Mouse (Mus musculus): ENCODE results near the gene Ccdc82.

Gene Ccdc82

DNA sequence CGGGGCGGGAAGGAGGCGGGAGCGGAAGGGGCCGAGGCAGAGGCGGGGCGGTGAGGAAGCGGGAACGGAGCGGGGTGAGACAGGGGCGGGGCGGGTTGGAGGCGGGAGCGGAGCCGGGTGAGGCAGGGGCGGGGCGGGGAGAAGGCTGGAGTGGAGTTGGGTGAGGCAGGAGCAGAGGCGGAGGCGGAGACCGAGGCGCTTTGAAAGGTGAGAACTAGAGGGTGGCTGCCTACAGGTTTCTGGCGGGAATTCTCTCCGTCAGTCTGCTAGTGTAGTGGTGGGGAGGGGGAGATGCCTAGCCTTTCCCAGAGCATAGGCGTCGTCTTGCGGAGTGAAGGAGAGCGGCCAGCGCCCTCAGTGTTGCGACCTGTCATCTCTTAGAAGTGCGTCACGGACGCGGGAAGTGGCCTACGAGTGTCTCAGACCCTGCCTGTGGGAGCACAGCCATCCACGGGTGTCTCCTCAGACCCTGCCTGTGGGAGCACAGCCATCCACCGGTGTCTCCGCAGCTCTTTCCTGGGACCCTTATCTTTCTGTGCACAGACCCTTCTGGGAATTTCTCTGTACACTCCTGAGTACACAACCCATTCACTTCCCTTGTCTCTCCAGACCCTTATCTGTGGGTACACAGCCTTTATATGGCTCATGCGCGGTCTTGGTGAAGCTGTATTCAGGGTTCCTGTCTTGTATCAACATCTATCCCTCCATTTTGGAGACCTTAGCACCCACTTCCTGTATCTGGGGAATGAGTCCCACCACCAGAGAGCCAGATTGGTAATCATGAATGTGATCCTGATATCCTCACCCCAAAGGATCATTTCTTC is at the start of gene Ccdc82:
Ccdc82 (plus strand) TSS at position 141 of the 824 bp plus-strand sequence.
- in situ Hi-C loops (cut with MboI, MseI) = no loop called here

- in situ Hi-C loops (cut with MboI, MseI) = no loop called here
Measured at GRCm38 (mm10) chr9:13200079-13200478, 46.7 kb upstream of the Ccdc82 start.

- in situ Hi-C loops (cut with MboI, MseI) = no loop called here
Measured at GRCm38 (mm10) chr9:13203109-13203508, 43.6 kb upstream of the Ccdc82 start.

DNA sequence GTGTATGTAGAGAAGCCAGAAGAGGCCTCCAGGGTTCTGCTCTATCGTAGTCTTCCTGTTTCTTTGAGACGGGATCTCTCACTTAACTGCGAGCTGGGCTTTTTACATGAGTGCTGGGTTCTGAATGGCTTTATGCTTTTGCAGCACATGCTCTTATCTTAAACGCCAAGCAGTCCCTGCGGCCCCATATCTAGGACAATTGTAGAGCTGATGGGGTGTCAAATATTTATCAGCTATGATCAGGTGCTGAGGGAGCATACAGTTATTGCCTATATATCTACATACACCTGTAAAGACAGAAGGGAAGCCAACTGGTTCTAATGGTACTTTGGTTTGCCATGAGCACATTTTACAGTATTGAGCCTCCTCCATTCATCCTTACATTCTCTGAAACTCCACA is 43.1 kb upstream of the Ccdc82 start:
- in situ Hi-C loops (cut with MboI, MseI) = no loop called here

- in situ Hi-C loops (cut with MboI, MseI) = no loop called here
Measured at GRCm38 (mm10) chr9:13206369-13206768, 40.4 kb upstream of the Ccdc82 start.

DNA sequence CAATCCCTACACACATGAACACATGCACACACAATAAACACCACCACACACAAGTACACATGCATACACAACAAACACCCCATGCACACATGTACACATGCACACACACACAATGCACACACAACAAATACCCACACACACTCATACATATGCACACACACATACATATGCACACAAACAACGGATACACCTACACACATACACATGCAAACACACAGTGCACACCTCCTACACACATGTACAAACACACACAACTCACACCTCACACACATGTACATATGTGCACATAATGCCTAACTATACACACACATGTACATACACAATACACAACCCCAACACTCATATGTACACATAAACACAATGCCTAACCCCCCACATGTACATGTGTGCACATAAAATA is 20.9 kb upstream of the Ccdc82 start:
- in situ Hi-C loops (cut with MboI, MseI) = no loop called here

DNA sequence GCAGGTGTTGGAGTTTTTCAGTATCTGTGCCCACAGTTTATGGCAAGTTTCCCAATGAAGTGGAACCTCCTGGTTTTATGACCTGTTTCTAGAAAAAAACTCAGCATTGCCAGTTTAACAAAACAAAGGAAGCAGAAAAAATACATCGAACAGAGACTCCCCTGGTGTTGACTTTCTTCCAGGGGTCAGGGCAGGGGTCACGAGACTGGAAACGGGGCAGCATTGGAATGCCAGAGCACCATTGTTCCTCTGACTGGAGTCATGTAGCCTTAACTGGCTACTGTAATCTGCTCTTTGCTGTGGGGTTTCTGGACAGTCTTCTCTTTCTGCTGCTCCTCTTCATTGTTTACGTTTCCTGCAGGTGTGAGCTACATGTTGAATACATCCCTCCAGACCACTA is 16.2 kb upstream of the Ccdc82 start:
- in situ Hi-C loops (cut with MboI, MseI) = no loop called here

GRCm38 (mm10) chr9:13231545-13232216 is 15.1 kb upstream of the Ccdc82 start:
- in situ Hi-C loops (cut with MboI, MseI) = no loop called here

DNA sequence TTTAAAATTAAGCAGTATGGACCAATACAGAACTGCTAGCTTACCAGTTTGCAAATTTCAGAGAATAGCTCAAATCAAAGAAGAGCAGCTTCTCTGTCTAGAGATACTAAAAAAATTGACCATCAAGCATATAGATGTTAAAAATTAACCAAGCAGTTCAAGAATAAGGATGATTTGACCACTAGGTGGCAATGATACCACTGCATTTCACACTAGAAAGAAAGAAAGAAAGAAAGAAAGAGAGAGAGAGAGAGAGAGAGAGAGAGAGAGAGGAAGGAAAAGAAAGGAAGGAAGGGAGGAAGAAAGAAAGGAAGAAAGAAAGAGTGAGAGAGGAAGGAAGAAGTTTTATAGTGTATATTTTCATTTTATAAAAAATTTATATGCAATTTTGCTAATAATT is 4.4 kb upstream of the Ccdc82 start:
- in situ Hi-C loops (cut with MboI, MseI) = no loop called here

GRCm38 (mm10) chr9:13245481-13245880 is 1.3 kb upstream of the Ccdc82 start, which contains the start of gene Jrkl:
TSS of gene Jrkl (minus strand) at chr9:13245829.
- in situ Hi-C loops (cut with MboI, MseI) = no loop called here

GRCm38 (mm10) chr9:13248104-13248503 is 1.3 kb downstream of the Ccdc82 start:
- in situ Hi-C loops (cut with MboI, MseI) = no loop called here

DNA sequence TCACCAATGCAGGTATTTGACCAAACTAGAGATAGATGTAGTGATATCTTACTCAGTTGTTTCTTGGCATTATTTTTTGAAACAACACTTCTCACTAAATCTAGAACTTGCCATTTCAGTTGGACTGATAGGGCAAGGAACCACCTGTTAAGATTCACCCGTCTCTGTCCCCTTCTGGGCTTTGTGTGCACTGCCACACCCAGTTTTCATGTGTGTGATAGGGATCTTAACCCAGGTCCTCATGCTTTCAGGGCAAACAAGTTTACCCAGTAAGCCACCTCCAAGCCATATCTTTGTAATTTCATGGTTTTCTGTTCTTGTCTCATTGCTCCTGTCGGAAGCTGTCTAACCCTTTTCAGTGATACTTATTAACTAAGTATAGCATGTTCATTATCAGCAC is 4.5 kb downstream of the Ccdc82 start:
- in situ Hi-C loops (cut with MboI, MseI) = no loop called here

DNA sequence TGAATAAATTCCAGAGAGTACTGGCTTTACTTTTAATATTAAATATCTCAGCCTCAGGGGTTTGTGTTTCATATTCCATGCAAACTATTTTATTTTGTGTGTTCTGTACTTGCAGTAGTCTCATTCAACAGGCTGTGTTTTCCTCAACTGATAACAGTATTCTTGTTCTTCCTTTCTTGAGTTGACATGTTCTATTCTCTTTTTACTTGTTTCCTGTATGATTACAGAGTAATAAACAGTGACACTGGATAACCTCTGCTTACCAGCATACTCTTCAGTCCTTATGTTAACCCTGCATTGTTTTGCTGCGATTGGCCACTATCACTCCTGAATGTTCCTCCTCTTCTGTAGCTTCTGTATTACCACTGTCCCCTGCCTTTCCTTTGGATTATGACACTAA is 10.0 kb downstream of the Ccdc82 start:
- in situ Hi-C loops (cut with MboI, MseI) = no loop called here

- in situ Hi-C loops (cut with MboI, MseI) = no loop called here
Measured at GRCm38 (mm10) chr9:13258173-13258572, 11.4 kb downstream of the Ccdc82 start.

DNA sequence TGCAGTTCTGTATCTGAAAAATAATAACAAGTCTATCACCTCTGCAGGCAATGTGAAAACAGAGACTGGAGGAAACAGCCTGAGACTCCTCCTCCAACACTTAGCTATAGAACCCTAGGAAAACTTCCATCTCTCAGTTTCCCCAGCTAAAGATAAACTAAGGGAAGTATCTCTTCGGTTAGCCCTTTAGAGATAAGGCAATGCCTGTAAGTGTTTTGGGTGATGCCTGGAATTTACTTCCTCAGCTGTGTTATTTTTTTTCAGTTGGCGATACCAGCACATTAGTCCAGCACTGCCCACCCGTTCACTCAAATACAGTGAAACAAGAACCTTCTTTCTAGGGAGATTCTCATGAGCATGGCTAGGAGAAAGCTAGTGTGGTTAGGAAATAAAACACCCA is 14.2 kb downstream of the Ccdc82 start:
- in situ Hi-C loops (cut with MboI, MseI) = no loop called here

GRCm38 (mm10) chr9:13273219-13273618 is 26.5 kb downstream of the Ccdc82 start:
- in situ Hi-C loops (cut with MboI, MseI) = no loop called here

DNA sequence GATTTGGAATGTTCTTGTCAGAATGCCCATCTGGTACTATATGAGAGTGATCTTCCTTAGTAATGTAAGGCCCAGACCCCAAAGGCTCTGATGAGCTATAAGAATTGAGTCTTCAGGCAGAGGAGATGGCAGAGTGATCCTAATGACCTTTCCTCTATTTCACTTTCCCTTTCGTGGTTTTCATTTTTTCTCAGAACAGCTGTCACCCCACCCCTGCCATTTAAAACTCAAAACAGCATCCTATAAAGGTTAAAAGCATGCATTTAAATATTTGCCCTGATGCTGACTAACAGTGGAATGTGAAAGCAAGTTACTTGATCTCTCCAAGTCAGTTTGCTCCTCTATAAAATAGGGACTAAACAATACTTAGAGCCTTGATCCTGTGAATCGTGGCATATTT is 40.7 kb downstream of the Ccdc82 start:
- in situ Hi-C loops (cut with MboI, MseI) = no loop called here

DNA sequence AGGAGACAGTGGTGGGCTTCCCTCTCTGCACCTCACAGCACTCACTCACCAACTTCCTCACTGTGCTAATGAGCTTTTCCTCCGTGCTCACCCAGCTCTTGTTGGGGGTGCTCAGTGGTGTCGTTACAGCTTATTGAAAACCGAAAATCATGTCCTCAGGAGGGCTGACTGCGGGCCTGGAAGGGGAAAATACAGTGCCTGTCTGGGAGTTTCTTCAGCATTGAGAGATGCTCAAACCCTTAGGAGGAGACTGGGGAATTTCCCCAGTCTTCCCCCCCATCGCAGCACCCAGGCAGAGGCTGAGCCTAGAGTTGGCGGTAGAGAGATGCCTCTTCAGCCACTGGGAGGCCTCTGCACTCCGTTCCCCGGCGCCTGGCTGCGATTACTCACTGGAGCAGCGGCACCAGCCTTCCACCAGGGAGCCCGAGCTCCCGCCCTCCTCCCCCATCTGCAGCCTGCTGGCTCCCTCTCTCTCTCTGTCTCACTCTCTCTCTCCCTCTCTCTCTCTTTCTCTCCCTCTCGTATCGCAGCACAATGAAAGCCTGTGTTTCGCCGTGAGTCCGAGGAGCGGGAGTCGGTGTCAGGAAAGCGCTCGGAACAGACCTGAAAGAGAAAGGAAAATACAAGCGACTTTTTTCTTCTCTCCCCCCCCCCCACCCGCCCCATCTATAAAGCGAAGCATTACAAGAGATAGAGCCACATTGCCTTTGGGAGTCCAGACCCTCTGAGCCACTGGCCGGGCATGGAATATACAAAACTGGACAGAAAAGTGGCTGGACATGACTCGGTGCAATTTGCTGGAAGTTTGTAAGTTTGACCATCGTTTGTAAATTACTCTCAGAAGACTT is 49.7 kb downstream of the Ccdc82 start:
- in situ Hi-C loops (cut with MboI, MseI) = no loop called here

DNA sequence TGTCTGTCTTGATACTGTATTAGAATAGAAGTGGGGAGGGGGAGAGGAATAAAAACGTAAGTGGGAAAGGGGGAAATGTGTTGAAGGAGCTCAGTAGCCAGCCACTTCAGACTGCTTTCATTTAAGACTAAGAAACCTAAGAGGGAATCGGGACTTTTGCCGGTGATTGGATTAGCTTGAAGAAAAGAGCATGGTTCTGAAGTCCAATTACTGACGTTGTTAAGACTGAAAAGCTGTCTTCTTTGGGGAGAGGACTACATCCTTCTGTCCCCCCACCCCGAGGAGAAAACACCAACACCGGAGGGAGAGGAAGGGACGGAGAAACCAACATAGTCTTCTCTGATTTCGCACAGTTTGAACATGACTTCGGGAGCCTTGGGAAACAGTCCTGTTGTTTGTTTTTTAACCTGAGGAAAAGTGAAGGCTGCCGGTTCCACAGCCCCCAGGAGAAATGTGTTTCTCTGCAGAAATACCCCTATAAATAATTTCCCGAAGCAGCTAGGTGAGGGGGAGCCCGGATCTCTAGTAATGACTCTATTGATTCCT is 50.4 kb downstream of the Ccdc82 start:
- in situ Hi-C loops (cut with MboI, MseI) = no loop called here

- in situ Hi-C loops (cut with MboI, MseI) = no loop called here
Measured at GRCm38 (mm10) chr9:13297668-13298512, 51.1 kb downstream of the Ccdc82 start, which contains the start of gene Maml2. TSS of gene Maml2 (plus strand) at chr9:13297957.

DNA sequence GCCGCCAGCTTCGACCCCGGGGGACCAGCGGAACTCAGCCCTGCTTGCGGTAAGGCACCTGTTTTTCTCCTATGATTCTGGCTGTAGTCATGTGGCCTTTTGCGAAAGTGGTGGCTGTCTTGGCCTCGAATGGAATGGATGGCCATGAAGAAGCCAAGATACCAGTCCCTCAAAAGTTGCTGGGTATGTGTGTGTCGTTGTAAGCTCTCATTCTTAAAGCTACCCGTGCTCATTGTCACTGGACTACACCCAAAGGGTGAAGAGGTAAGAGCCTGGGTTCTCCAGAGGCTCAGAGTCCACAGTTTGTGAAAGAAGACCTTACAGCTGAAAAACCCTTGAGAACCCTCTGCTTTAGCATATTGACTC is 51.7 kb downstream of the Ccdc82 start:
- in situ Hi-C loops (cut with MboI, MseI) = no loop called here
